Mouse (Mus musculus) liver, adult (tissue): Measurements from ENCODE around the gene Gpatch8.

Experiments
- GATA4 ChIP-seq: IDR thresholded peaks from 2 replicates; pipeline ENCODE4 v1.6.1; 2014; ENCODE audit warnings: mild to moderate bottlenecking, low read length; ENCODE audit not compliant: insufficient replicate concordance

Gpatch8 gene

DNA sequence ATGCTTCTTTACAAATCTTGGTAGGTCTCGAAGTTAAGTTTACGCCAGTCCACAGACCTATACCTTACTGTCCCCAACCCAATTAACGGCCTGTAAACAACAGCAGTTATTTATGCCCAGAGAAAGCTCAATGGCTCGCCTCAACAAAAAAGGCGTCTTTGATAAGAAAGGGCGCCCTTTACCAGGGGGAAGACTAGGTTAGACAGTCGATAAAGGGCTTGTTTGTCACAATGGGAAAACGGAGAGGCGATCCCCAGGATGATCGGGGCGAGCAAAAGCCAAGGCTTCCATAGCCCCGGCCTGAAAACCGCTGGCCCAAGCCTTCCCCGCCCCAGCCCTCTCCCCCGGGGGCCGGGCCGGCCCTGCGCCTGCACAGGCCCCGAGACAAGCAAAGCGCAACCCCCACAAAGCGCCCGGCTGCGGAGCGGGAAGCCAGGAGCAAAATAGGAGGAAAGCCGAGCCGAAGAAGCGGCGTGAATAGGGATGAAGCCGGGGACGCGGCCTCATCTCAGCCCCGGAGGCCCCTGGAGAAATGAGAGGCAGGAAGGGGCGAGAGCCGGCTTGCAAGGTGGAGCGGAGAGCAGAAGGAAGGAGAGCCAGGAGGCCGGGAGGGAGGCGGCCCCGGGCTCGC, 677 bp downstream of the Gpatch8 start:
- no peak for TF ChIP-seq GATA4

DNA sequence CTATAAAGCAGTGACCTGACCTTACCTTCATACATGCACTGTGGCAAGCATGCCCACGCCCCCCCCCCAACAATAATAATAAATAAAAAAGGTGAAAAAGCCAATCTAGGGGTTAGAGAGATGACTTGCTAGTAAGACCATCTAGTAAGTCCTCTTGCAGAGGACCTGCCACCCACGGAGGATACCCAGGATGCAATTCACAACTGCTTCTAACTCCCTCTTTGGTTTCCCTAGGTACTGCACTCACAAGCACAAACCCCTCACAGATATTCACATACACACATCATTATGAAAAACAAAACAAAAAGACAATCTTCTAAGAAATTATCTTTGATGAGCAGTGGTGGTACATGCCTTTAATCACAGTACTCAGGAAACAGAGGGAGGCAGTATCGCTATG, 4.1 kb downstream of the Gpatch8 start:
- TF ChIP-seq GATA4 = no peak

DNA sequence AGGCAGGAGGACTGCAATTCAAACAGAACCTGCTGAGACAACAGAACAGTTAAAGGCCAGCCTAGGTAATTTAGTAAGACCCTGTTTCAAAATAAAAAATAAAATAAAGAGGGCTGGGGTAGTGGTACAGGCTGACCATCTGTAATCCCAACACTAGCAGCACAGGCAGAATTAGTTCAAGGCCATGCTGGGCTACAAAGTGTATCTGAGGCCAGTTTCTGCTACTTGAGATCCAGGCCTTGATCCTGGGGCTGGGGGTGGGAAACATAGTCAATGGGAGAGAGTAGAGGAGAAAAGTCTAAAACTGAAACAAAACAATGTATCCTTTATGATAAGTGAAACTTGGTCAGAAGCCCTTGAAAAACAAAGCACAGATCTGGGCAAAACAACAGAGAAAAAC, 5.0 kb downstream of the Gpatch8 start:
- TF ChIP-seq GATA4 = no peak

DNA sequence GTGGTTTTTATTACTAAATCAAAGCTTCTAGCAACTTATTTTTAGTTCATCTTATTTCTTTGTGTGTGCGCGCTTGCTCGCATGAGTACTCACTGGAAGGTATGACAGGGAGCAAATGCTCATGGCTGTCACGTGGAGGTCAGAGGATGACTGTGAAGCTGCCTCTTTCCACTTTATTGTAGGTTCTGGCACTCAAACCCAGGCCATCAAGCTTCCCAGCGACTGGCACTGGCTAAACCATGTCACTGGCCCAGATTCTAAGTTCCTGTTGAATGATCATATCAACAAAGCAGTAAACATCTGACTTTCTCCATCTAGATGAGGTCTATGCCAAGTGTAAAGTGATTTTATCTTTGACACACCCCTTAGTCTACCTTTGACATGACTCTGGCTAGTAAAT, 14.7 kb downstream of the Gpatch8 start:
- TF ChIP-seq GATA4 = no peak

DNA sequence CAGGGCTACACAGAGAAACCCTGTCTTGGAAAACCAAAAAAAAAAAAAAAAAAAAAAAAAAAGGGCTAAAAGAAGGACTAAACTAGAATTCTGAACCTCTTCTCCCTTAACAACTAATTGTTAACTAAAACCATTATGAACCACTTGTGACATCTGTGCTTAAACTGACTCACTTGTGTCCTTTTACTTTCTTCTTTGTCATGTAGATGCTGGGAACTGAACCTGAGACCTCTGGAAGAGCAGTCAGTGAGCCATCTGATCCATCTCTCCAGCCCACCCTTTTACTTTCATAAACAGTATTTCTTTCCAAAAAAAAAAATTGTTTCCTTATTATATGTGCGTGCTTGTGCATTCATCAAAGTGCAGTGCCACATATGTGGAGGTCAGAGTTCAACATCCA, 16.5 kb downstream of the Gpatch8 start:
- no peak for TF ChIP-seq GATA4

DNA sequence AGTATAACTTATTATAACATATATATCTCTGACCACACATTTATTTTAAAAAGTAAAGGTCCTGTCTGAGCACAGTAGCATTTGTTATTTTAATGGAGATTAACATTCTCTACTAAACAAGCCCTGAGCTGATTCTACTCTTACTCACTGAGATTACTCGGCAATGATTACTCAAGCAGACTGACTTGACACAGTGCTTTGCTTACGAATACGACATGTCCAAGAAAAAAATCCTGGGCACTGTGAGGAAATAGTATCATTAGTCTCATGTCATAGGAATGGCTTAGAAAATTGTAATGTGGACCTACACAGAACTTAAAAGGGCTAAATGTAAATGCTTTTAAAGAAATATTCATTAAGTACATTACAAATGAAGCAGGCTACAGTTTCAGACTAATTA, 20.0 kb downstream of the Gpatch8 start:
- no peak for TF ChIP-seq GATA4

DNA sequence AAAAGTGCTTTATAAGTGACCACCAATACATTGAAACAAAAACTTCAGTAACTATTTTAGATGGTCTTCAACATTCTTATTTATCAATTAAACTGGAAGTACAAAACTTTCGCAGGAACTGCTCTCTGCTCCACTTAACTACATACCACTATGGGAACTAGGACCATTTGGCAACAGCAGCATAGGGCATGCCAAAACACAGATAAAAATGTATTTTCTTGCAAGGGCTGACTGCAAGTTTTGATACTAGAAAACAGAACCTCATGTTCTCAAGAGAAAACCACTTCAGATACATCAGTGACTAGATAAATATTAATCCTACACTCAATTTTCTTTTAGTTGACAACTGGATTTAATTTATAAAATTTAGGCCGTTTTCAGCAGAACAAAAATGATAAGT, 22.1 kb downstream of the Gpatch8 start:
- no peak for TF ChIP-seq GATA4

DNA sequence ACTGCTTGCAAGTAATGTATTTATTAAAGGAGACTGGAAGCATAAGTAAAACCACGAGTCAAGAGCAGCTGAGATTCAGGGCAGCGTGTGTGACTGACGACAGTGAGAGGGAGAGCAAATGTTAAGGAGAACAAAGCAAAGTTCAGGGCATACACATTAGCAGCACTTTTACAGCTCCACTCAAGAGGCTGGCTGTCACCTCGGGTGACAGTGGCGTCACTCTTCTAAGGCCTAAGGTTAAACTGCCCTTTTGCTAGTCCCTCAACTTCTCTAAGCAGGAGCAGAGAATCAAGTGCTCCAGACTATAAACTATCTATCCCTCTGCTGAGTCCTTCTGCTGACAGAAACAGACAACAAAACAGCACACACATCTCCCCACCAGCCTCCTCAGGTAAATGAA, 24.8 kb downstream of the Gpatch8 start:
- TF ChIP-seq GATA4 = no peak

DNA sequence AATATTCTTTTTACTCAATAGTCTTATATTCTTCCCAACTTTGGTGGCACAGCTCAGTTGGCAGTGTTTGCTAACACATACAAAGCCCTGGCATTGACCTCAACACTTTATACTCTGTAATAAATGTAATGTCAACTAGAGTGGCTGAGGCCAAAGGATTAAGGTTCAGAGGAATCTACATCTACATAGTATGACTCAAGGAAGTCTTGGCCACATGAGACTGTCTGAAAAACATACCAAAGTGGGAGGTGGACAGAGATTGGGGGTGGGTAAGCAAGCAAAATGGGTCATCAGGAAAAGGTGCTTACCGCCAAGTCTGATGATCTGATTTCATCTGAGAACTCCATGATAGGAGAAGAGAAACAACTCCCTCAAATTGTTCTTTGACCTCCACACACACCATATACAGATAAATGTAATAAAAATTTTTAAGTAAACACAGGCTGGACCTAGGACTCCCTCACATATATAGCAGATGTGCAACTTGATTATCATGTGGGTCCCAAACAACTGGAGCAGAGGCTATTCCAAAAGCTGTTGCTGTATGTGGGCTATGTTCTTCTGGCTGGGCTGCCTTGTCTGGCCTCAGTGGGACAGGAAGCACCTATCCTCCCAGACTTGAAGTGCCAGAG, 41.3 kb downstream of the Gpatch8 start:
- no peak for TF ChIP-seq GATA4

DNA sequence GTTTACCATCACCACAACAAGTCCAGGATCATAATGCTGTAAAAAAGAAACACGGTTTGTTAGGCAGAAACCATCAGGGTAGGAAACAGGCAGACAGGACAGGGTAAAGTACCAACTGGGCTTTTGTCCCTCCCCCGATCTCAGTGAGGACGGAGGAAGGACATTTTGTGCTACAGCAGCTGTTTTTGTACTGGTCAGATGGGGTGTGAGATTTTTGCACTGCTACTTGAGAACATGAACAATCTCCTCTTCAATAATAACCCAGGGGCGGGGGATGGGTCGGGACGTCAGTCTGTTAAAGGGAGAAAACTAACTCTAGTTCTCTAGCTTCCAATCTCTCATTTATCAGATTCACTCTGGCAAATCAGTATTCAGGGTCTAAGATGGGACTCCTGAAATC, 46.0 kb downstream of the Gpatch8 start:
- TF ChIP-seq GATA4 = no peak

DNA sequence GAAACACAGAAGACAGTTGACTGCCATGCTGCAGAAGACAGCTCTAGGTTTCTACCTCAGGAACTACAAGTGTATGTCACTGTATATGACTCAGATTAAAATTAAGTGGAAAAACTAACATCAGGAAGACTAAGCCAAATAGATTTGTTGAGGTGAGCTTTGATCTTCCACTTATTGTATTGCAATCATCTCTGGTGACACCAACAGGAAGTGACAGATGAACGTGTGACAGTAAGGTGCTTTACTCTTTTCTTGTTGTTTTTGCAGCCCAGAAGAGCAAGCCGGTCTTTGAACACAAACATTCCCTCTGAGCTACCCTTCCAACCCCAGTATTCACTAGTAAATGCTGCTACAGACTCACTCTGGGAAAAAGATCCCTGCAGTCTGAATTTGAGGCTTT, 59.5 kb downstream of the Gpatch8 start:
- no peak for TF ChIP-seq GATA4

DNA sequence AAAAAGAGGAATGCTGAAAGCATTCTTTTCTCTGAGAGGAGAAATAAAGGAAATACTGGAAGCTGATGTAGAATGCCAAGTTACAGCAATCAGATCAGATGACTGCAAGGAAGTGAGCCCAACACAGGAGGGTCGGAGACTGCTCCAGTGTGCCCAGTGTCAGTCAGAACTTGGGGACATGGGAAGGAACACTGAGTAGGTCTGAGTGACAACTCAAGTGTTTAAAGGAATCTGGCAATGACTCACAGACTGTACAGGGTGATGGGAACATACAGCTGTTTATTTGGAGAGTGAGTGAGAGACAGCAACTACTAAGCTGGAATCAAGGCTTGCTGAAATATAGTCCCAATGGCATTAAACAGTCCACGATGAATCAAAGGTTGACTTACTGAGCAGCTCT, 60.0 kb downstream of the Gpatch8 start:
- no peak for TF ChIP-seq GATA4

DNA sequence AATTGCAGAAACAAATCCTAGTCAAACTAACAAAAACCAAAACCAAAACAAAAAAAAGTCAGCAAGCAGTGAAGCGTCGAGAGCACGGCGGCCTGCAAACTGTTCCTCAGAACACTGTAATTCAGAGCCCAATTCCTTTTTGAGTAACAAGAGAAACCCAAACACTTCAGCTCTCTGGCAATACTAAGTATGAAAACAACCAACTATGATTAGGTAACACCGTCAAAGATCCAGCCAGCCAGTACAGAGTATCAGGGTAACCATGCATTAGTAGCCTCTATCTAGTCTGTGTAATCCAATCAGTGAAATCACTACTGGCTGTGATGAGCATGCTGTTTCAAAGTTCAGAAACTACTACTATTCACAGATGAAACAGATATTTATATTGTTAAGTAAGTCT, 60.5 kb downstream of the Gpatch8 start:
- no peak for TF ChIP-seq GATA4

DNA sequence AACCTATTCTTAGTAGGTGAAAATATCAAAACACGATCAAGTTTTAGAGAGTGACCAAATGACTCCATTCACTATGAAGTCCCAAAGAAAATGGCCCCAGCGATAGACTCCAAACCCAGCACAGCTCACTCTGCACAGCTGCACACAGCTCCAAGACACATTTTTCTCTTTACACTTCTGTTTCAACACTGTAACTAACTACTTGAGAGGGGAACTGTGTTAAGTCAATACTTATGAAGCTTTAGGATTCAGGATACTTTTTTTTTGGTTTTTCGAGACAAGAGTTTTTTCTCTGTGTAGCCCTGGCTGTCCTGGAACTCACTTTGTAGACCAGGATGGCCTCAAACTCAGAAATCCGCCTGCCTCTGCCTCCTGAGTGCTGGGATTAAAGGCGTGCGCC, 61.1 kb downstream of the Gpatch8 start:
- no peak for TF ChIP-seq GATA4

DNA sequence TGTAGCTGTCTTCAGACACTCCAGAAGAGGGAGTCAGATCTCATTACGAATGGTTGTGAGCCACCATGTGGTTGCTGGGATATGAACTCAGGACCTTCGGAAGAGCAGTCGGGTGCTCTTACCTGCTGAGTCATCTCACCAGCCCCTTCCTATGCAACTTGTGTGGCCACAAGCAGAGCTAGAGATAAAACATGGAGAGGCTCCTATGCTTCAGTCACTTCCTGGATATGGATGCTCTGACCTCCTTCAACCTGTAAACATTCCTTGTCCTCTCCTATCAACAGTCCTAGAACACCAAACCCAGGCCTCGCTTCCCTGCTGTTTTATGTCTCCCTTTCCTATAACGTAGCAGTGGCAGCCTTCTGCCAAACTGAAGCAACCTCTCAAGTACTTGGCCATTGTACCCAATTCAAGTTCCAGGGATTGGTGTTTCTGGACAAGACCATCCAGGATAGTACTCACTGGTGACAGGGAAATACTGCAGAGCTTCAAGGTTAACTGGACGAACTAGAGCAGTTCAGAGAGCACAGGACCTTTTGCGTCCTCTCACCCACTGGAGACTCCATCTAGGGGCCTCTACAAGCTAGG, 62.0 kb downstream of the Gpatch8 start:
- TF ChIP-seq GATA4 = no peak

DNA sequence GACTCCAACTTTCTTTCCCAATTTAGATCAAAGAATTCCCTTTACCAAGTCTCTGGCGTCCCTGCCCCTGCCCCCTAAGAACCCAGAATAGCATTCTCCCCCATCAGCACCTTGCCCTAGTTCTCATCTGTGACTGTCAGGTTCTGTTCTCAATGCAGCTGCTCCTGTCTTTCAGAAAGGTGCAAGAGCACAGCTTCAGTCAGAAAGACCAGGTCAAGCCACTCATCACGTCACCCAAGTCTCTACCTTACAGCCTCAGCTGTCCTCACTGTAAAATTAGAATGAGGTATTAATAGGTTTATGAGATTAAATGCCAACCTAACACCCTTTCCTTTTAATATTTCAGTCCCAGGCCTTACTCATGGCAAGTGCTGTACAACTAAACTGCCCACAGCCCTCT, 63.0 kb downstream of the Gpatch8 start:
- TF ChIP-seq GATA4 = no peak

DNA sequence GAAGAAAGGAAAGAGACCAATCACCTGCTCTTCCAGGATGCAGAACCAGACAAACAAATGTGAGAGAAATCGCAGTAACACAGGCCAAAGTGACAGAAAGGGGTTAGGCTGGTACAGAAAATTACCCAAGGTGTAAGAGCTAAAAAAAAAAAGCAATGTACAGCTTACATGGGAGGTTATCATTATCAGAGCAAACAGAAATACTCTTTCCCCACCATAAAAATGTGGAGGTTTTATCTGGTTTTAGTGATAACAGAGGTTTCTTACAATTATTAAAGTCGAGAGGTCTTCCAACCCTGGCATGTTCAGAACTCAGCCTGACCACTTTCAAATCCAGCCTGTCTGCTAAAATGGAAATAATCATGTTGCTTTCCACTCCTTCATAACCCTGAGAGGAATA, 68.3 kb downstream of the Gpatch8 start:
- no peak for TF ChIP-seq GATA4
